Mouse (Mus musculus): ENCODE measurements at regions not wholly inside any gene's neighbourhood (a gene's known extent, or its start where the extent isn't known, plus 50 kb on each side); places are given as distances from the start of the nearest gene placed in this dataset.
A peak's percentile ranks its signal among the peaks of the same experiment; 100 is the strongest.

DNA sequence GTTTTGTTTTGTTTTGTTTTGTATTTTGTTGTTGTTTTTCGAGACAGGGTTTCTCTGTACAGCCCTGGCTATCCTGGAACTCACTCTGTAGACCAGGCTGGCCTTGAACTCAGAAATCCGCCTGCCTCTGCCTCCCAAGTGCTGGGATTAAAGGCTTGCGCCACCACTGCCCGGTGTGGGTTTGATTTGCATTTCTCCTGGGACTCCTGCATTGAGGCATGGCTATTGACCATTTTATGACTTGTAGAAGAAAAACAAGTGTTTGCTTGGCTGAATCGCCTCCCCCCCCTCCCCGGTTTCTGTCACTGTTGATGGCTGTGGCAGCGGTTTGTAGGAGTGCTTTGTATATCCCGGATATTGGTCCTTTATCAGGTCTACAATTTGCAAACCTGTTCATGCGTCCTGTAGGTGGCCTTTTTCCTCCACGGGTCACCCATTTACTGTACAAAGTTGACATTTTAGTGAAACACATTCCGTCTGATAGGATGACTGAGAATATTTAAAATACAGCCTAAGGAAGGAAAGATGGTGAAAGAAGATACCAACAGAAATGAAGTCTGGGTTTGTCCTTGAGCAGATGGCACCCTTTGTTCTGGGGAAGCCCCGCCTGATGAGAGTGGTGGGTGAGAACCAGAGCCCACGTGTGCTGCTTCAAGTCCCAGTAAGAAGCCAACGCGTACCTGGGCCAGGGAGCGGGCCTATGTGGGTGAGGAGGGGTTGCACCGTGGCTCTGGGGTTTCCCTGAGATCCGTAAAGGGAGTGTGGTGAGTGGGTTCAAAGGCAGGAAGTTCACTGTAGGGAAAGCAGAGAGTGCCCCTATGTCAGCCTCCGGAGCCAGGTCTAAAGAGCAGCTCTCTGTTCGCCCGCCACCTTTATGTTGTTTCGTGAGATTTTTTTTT is 52.6 kb upstream of the Smndc1 start (continued):
- TF ChIP-seq UBTF (IDR thresholded peaks at IDR 0.05; ENCODE audit: low read depth, low read length): peak; percentile 49; the same call in 1 of the 2 replicates

DNA sequence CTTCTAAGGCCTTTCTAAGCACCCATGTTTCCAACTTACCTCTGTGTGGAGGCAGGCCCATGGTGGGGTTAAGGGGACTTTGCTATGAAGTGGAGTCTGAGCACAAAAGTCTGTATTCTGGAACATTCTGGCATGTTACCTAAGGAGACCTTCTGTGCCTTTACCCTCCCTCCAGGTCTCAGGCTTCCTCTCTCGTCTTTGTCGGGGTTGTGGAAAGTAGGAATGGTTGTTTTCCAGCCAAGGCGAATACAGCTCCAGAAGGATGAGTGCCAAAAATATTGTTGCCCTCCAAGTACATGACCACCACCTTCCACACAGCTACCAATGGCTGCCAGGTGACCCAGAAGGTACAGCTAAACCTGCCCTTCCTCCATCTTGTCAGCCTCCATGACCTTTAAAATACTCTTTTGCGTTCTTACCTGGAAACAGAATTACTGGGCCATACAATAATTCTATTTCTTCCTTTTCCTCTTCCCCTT is 51.8 kb upstream of the Smndc1 start:
- H3K27me3 ChIP-seq (replicated peaks): no peaks in the 10 kb centered on the region
- no peaks in the 10 kb centered on the region for H3K9me3 ChIP-seq (replicated peaks; ENCODE audit: low read length)
- H3K4me1 ChIP-seq (ENCODE audit: control insufficient read depth in 1 of 2, insufficient read depth in 2 of 2): peaks cover 60 to 90% of the 10 kb centered on the region in 2 experiments
- in situ Hi-C loops (cut with MboI; ENCODE audit: low pct_ligation_motif_present, low pct_unique_long_range_greater_than_20kb, low sequenced_read_pairs) (no loop called here), dilution Hi-C loops (cut with MboI; ENCODE audit: extremely low pct_ligation_motif_present, extremely low pct_unique_long_range_greater_than_20kb, low sequenced_read_pairs) (no loop called here)
- H3K4me2 ChIP-seq (ENCODE audit: insufficient read depth, low read depth, poor library complexity, severe bottlenecking): no peak overlapping the region; the same call in 1 of the 2 replicates
- no peak for DNase-seq (ENCODE audit: extremely low read depth)
- H3K36me3 ChIP-seq (replicated peaks in 1 of 2; ENCODE audit: control insufficient read depth in 1 of 2, insufficient read depth in 1 of 2, low read length in 1 of 2): peaks cover 0 to 2% of the 10 kb centered on the region in 2 experiments
- peak overlapping the region; percentile 97 for H3K27ac ChIP-seq (ENCODE audit: insufficient read depth, low read depth)
- no peaks in the 10 kb centered on the region for H3K79me2 ChIP-seq (replicated peaks; ENCODE audit: control insufficient read depth, extremely low read depth, insufficient read depth, poor library complexity, severe bottlenecking)
- no peak; the same call in 1 of the 2 replicates for TF ChIP-seq CHD2 (IDR thresholded peaks at IDR 0.05; ENCODE audit: low read length)
- no peak for TF ChIP-seq SMC3 (IDR thresholded peaks at IDR 0.05; ENCODE audit: low read depth, low read length)
- TF ChIP-seq NRF1 (IDR thresholded peaks at IDR 0.05; ENCODE audit: low read depth, low read length): no peak
- TF ChIP-seq MEF2A (IDR thresholded peaks at IDR 0.05; ENCODE audit: borderline replicate concordance, low read depth, low read length): no peak
- TF ChIP-seq CHD1 (IDR thresholded peaks at IDR 0.05; ENCODE audit: low read depth, low read length): no peak
- no peak for TF ChIP-seq POLR2AphosphoS2 (IDR thresholded peaks at IDR 0.05; ENCODE audit: low read depth, low read length)
- no peak for TF ChIP-seq E2F4 (IDR thresholded peaks at IDR 0.05; ENCODE audit: insufficient replicate concordance, low read depth, low read length)
- TF ChIP-seq ZKSCAN1 (IDR thresholded peaks at IDR 0.05; ENCODE audit: borderline replicate concordance, low read depth, low read length): no peak
- no peak for TF ChIP-seq RCOR1 (conservative IDR thresholded peaks at IDR 0.05; ENCODE audit: low read depth, low read length)
- TF ChIP-seq NELFE (IDR thresholded peaks at IDR 0.05; ENCODE audit: low read depth, low read length): no peak
- TF ChIP-seq EP300 (IDR thresholded peaks at IDR 0.05; ENCODE audit: low read length): no peak
- no peak for TF ChIP-seq POLR2A (IDR thresholded peaks at IDR 0.05; ENCODE audit: low read depth, low read length)
- no peak for TF ChIP-seq HCFC1 (IDR thresholded peaks at IDR 0.05; ENCODE audit: low read depth, low read length)
- TF ChIP-seq TCF12 (IDR thresholded peaks at IDR 0.05; ENCODE audit: low read depth, low read length): no peak
- no peak for TF ChIP-seq ZC3H11A (IDR thresholded peaks at IDR 0.05; ENCODE audit: low read depth, low read length)
- TF ChIP-seq ZMIZ1 (IDR thresholded peaks at IDR 0.05; ENCODE audit: low read depth, low read length): no peak
- no peak overlapping the region for H3K9ac ChIP-seq (ENCODE audit: insufficient read depth, low read depth)
- peak overlapping the region in 1 of 3 experiments; percentile 29 for H3K4me3 ChIP-seq (replicated peaks in 1 of 3; ENCODE audit: low read depth in 2 of 3, low read length in 2 of 3, poor library complexity in 1 of 3)
